Mouse (Mus musculus) ovary, postnatal 10 days (tissue): ENCODE measurements around the gene Psmc1.
A peak's percentile ranks its signal among the peaks of the same experiment; 100 is the strongest.

Experiments used
- DNase-seq: peaks from one replicate; pipeline ENCODE4 v3.0.0; 2022; ENCODE audit warnings: low spot score

The Psmc1 gene

GRCm38 (mm10) chr12:100109986-100110696 lies at the start of gene Psmc1:
Gene Psmc1 (plus strand): TSS chr12:100110154.
- DNase-seq: peak; percentile 52

- no peak for DNase-seq
Measured at GRCm38 (mm10) chr12:100061071-100061470, 48.9 kb upstream of the Psmc1 start.

- no peak for DNase-seq
Measured at GRCm38 (mm10) chr12:100061826-100062225, 48.1 kb upstream of the Psmc1 start.

GRCm38 (mm10) chr12:100062584-100062983 lies 47.4 kb upstream of the Psmc1 start:
- DNase-seq: no peak

GRCm38 (mm10) chr12:100065109-100065508 lies 44.8 kb upstream of the Psmc1 start:
- no peak for DNase-seq

- DNase-seq: no peak
Measured at GRCm38 (mm10) chr12:100067477-100067876, 42.5 kb upstream of the Psmc1 start.

- no peak for DNase-seq
Measured at GRCm38 (mm10) chr12:100073201-100073672, 36.7 kb upstream of the Psmc1 start.

- no peak for DNase-seq
Measured at GRCm38 (mm10) chr12:100075715-100076114, 34.2 kb upstream of the Psmc1 start.

GRCm38 (mm10) chr12:100079636-100080286 lies 30.2 kb upstream of the Psmc1 start:
- no peak for DNase-seq

GRCm38 (mm10) chr12:100088026-100088425 lies 21.9 kb upstream of the Psmc1 start:
- no peak for DNase-seq

GRCm38 (mm10) chr12:100089265-100089664 lies 20.7 kb upstream of the Psmc1 start:
- DNase-seq: no peak

- no peak for DNase-seq
Measured at GRCm38 (mm10) chr12:100090750-100091149, 19.2 kb upstream of the Psmc1 start.

- no peak for DNase-seq
Measured at GRCm38 (mm10) chr12:100093046-100093445, 16.9 kb upstream of the Psmc1 start.

- no peak for DNase-seq
Measured at GRCm38 (mm10) chr12:100099971-100100706, 9.8 kb upstream of the Psmc1 start.

- no peak for DNase-seq
Measured at GRCm38 (mm10) chr12:100100707-100101030, 9.3 kb upstream of the Psmc1 start.

GRCm38 (mm10) chr12:100101651-100102050 lies 8.3 kb upstream of the Psmc1 start:
- DNase-seq: no peak

- DNase-seq: no peak
Measured at GRCm38 (mm10) chr12:100104530-100104929, 5.4 kb upstream of the Psmc1 start.

GRCm38 (mm10) chr12:100106275-100106895 lies 3.6 kb upstream of the Psmc1 start:
- DNase-seq: peak; percentile 50

- DNase-seq: no peak
Measured at GRCm38 (mm10) chr12:100107436-100107835, 2.5 kb upstream of the Psmc1 start.

GRCm38 (mm10) chr12:100115982-100116381 lies 6.0 kb downstream of the Psmc1 start:
- DNase-seq: no peak

- DNase-seq: no peak
Measured at GRCm38 (mm10) chr12:100122921-100123381, 13.0 kb downstream of the Psmc1 start.

GRCm38 (mm10) chr12:100123476-100123875 lies 13.5 kb downstream of the Psmc1 start:
- DNase-seq: no peak
